Mouse (Mus musculus) olfactory bulb, adult 2 months (tissue): Measurements from ENCODE around the gene Trp53.

ENCODE experiments used
- CTCF ChIP-seq: fragments of 200-500 bp; IDR thresholded peaks from 2 replicates; pipeline ENCODE4 v1.5.1; 2012; ENCODE audit warnings: low read depth, mild to moderate bottlenecking, low read length, moderate library complexity; ENCODE audit not compliant: insufficient read depth
- POLR2A ChIP-seq: fragments of 200-500 bp; IDR thresholded peaks from 2 replicates; pipeline ENCODE4 v1.6.1; 2012; ENCODE audit warnings: mild to moderate bottlenecking, low read depth, low read length, moderate library complexity; ENCODE audit not compliant: insufficient read depth

DNA sequence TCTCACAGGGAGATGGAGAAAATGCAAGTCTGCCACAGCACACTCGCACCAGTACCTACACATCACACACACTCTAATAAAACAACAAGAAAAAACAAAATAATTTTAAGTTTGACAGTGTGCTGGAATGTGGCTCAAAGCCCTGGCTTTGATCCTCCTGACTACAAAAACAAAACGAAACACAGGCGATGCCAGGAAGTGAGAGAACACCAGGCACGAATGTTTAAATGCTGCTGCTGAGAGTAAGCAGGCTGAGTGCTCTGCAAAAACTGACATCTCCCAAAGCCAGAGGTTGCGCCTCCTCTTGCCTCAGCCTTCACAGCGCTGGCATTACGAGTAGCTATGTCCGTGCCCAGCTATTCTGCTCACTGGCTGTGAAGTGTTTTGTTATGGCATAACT, 15.0 kb upstream of the Trp53 start:
- no peak for TF ChIP-seq CTCF
- TF ChIP-seq POLR2A: no peak
